Mouse (Mus musculus): ENCODE measurements at regions not wholly inside any gene's neighbourhood (a gene's known extent, or its start where the extent isn't known, plus 50 kb on each side); places are given as distances from the start of the nearest gene placed in this dataset.
A peak's percentile ranks its signal among the peaks of the same experiment; 100 is the strongest.

DNA sequence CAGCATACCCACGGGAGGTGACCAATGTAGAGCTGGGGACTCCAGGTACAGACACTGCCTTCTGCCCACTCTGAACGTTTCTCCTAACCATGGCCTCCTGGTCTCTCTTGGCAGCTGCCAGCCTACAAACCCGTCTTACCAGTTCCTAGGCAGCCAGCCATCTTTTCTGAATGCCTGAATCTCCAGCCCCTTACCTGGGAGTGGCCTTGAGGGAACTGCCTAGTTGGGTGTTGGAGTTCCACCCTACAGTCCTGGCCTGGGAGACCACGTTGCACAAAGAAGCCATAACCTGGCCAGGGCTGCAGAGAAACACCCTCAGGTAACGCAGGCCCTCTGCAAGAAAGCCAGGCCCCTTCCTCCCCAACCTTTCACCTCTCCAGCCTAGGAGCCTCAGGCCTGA, 162.1 kb downstream of the Ly86 start:
- Histone ChIP-seq H3K4me2 (ENCODE audit: low read depth) (no peak overlapping the region), H3K4me3 (ENCODE audit: insufficient read depth in 1 of 2, low read depth in 2 of 2, low read length in 2 of 2) (no peak overlapping the region), H3K27ac (no peak overlapping the region), H3K36me3 (replicated peaks; ENCODE audit: control insufficient read depth, insufficient read depth, low read depth) (no peaks in the 10 kb centered on the region), H3K9me3 (ENCODE audit: control insufficient read depth, low read length) (no peaks in the 10 kb centered on the region), H3K27me3 (ENCODE audit: control insufficient read depth, insufficient read depth, low read length) (no peaks in the 10 kb centered on the region), H3K4me1 (replicated peaks; ENCODE audit: control insufficient read depth in 2 of 2, insufficient read depth in 2 of 2, low read length in 1 of 2) (peaks cover 2 to 33% of the 10 kb centered on the region in 2 experiments; a peak in 3 of 4 replicates), H3K9ac (replicated peaks) (no peak overlapping the region)
- DNase-seq (ENCODE audit: low read depth in 3 of 3, low spot score in 3 of 3) (no peak), ATAC-seq (ENCODE audit: insufficient read depth) (no peak)
- TF ChIP-seq EP300 (IDR thresholded peaks at IDR 0.05; ENCODE audit: low read depth) (no peak), CTCF (IDR thresholded peaks at IDR 0.05; ENCODE audit: low read depth) (no peak)
- WGBS (ENCODE audit: insufficient replicate concordance): 50% methylated on average over 5 of the region's 5 CpGs

DNA sequence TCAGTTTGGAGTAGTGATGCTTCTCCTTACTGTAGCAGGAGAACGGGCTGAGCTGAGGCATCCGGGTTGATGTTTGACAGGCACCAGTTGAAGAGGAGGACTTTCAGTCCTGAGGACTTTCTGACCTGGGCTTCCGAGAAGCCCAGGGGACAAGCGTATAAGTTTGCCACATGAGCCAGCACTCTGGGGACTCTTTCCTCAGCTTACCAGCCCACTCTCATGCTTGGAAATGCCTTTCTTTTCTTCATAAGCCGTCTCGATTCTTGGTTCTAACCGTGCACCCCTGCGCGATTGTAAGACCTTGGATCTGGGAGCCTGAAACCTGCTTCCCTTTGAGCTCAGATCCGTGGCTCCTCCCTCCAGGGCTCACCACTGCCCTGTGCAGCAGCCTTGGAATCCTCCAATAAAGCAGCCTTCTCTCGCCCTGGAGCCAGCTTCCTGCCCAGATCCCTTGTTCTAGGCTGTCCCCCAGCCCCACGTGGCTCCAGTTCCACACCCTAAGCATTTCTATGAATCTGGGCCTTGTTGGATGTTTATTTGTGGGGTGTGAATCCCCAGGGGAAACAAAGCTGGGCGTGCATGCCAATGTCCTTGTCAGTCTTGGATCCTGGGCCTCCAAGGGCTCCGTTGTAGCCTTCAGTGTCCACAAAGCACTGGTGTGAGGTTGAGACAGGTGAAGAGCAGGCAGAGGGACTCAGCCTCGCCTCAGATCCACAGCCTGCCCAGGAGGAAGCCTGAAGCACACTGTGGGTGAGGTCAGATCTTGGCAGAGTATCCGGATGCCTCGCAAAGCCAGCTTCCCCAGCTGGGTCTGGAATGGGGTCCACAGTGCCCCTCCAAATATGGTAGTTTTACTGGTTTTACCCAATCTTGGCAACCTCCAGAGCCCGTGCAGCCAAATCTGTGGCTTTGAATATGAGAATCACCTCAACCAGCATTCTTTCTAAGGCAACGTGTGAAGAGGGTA, 163.7 kb downstream of the Ly86 start:
- H3K4me3 ChIP-seq (ENCODE audit: insufficient read depth in 1 of 2, low read depth in 2 of 2, low read length in 2 of 2): no peak overlapping the region
- H3K9ac ChIP-seq (replicated peaks): no peak overlapping the region
- DNase-seq (ENCODE audit: low read depth in 3 of 3, low spot score in 3 of 3) (no peak), ATAC-seq (ENCODE audit: insufficient read depth) (no peak)
- H3K4me1 ChIP-seq (replicated peaks; ENCODE audit: control insufficient read depth in 2 of 2, insufficient read depth in 2 of 2, low read length in 1 of 2): peaks cover 2 to 35% of the 10 kb centered on the region in 2 experiments; a peak in 3 of 4 replicates
- H3K27ac ChIP-seq: no peak overlapping the region
- 19% methylated on average over 19 of the region's 19 CpGs for WGBS (ENCODE audit: insufficient replicate concordance)
- no peaks in the 10 kb centered on the region for H3K9me3 ChIP-seq (ENCODE audit: control insufficient read depth, low read length)
- H3K27me3 ChIP-seq (ENCODE audit: control insufficient read depth, insufficient read depth, low read length): no peaks in the 10 kb centered on the region
- no peaks in the 10 kb centered on the region for H3K36me3 ChIP-seq (replicated peaks; ENCODE audit: control insufficient read depth, insufficient read depth, low read depth)
- H3K4me2 ChIP-seq (ENCODE audit: low read depth): peak overlapping the region; percentile 8
- TF ChIP-seq EP300 (IDR thresholded peaks at IDR 0.05; ENCODE audit: low read depth): no peak
- no peak for TF ChIP-seq CTCF (IDR thresholded peaks at IDR 0.05; ENCODE audit: low read depth)

DNA sequence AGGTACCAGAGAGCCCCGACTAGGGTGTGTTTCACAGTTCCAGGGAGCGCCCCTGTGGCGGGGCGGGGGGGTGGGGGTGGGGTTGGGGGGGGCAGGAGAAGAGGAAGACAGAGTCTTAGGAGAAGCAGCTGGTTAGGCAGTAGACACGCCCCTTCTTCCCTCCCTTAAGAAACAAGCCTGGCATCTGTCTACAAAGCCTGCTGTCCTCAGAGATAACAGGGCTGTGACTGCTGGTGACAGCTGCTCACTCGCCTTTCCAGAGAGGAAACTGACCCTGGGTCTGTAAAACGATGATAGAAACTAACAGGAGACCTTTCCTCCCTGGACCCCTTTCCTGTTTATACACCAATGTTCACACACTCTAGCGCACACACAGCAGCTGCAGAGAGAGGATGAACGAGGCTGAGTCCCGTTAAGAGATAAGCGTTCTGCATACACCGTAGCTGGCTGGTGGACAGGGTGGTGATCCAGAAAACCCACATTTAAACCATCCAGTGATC, 164.4 kb downstream of the Ly86 start:
- DNase-seq (ENCODE audit: low read depth in 3 of 3, low spot score in 3 of 3) (peak; percentile 50 to 52 (median 51)), ATAC-seq (ENCODE audit: insufficient read depth) (peak; percentile 84)
- peak; percentile 53 for TF ChIP-seq EP300 (IDR thresholded peaks at IDR 0.05; ENCODE audit: low read depth)
- TF ChIP-seq CTCF (IDR thresholded peaks at IDR 0.05; ENCODE audit: low read depth): no peak
- WGBS (ENCODE audit: insufficient replicate concordance): 2% methylated on average over 12 of the region's 12 CpGs
- no peaks in the 10 kb centered on the region for H3K9me3 ChIP-seq (ENCODE audit: control insufficient read depth, low read length)
- H3K36me3 ChIP-seq (replicated peaks; ENCODE audit: control insufficient read depth, insufficient read depth, low read depth): no peaks in the 10 kb centered on the region
- peak overlapping the region; percentile 4 for H3K4me2 ChIP-seq (ENCODE audit: low read depth)
- H3K4me1 ChIP-seq (replicated peaks; ENCODE audit: control insufficient read depth in 2 of 2, insufficient read depth in 2 of 2, low read length in 1 of 2): peaks cover 2 to 34% of the 10 kb centered on the region in 2 experiments; a peak in 3 of 4 replicates
- no peak overlapping the region for H3K9ac ChIP-seq (replicated peaks)
- peak overlapping the region in 1 of 2 experiments; percentile 2; a peak in 1 of 4 replicates for H3K4me3 ChIP-seq (ENCODE audit: insufficient read depth in 1 of 2, low read depth in 2 of 2, low read length in 2 of 2)
- no peak overlapping the region for H3K27ac ChIP-seq
- no peaks in the 10 kb centered on the region for H3K27me3 ChIP-seq (ENCODE audit: control insufficient read depth, insufficient read depth, low read length)

DNA sequence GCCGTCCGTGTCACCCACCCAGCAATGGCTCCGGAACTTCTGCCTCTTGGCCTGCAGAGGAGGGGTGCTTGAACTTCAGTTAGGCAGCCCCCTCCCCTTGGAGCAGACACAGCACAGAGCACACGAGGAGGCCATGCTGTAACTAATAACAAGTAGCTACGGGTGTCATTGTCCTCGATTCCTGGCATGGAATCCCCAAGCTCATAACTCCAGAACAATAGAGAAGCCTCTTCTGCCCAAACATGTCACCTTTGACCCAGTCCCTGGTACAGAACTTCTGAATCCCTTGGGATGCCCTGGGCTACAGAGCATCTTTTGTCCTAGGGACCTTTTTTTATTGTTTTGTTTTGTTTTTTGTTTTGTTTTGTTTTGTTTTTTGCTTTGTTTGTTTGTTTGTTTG, 165.5 kb downstream of the Ly86 start:
- H3K9me3 ChIP-seq (ENCODE audit: control insufficient read depth, low read length): no peaks in the 10 kb centered on the region
- no peak for DNase-seq (ENCODE audit: low read depth in 3 of 3, low spot score in 3 of 3)
- TF ChIP-seq CTCF (IDR thresholded peaks at IDR 0.05; ENCODE audit: low read depth) (no peak), EP300 (IDR thresholded peaks at IDR 0.05; ENCODE audit: low read depth) (no peak)
- H3K27me3 ChIP-seq (ENCODE audit: control insufficient read depth, insufficient read depth, low read length): no peaks in the 10 kb centered on the region
- H3K4me2 ChIP-seq (ENCODE audit: low read depth): no peak overlapping the region
- H3K4me1 ChIP-seq (replicated peaks; ENCODE audit: control insufficient read depth in 2 of 2, insufficient read depth in 2 of 2, low read length in 1 of 2): peaks cover 2 to 38% of the 10 kb centered on the region in 2 experiments; a peak in 3 of 4 replicates
- no peak overlapping the region for H3K4me3 ChIP-seq (ENCODE audit: insufficient read depth in 1 of 2, low read depth in 2 of 2, low read length in 2 of 2)
- ATAC-seq (ENCODE audit: insufficient read depth): no peak
- 54% methylated on average over 6 of the region's 6 CpGs for WGBS (ENCODE audit: insufficient replicate concordance)
- H3K27ac ChIP-seq: no peak overlapping the region
- no peak overlapping the region for H3K9ac ChIP-seq (replicated peaks)
- no peaks in the 10 kb centered on the region for H3K36me3 ChIP-seq (replicated peaks; ENCODE audit: control insufficient read depth, insufficient read depth, low read depth)

DNA sequence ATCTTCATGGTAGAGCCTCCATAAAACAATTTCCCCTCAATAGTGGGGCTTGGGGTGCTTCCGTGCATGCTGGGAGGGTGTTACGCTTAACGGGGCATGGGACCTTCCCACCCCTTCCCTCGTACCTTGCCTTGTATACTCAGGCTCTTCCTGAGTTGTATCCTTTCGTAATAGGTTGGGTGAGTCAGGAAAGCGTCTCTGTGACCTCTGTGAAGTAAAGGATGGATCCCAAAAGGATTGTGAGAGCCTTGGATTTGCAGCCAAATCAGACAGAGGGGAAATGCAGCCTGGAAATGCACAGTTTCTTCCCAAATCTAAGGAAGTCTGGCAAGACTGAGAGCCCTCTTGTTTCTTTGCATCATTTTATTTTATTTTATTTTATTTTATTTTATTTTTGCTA, 166.0 kb downstream of the Ly86 start:
- Histone ChIP-seq H3K4me3 (ENCODE audit: insufficient read depth in 1 of 2, low read depth in 2 of 2, low read length in 2 of 2) (no peak overlapping the region), H3K4me2 (ENCODE audit: low read depth) (no peak overlapping the region), H3K4me1 (replicated peaks; ENCODE audit: control insufficient read depth in 2 of 2, insufficient read depth in 2 of 2, low read length in 1 of 2) (peaks cover 2 to 34% of the 10 kb centered on the region in 2 experiments; a peak in 3 of 4 replicates), H3K36me3 (replicated peaks; ENCODE audit: control insufficient read depth, insufficient read depth, low read depth) (no peaks in the 10 kb centered on the region), H3K9me3 (ENCODE audit: control insufficient read depth, low read length) (no peaks in the 10 kb centered on the region), H3K27ac (no peak overlapping the region), H3K27me3 (ENCODE audit: control insufficient read depth, insufficient read depth, low read length) (no peaks in the 10 kb centered on the region), H3K9ac (replicated peaks) (no peak overlapping the region)
- TF ChIP-seq CTCF (IDR thresholded peaks at IDR 0.05; ENCODE audit: low read depth): no peak
- TF ChIP-seq EP300 (IDR thresholded peaks at IDR 0.05; ENCODE audit: low read depth): no peak
- 45% methylated on average over 6 of the region's 6 CpGs for WGBS (ENCODE audit: insufficient replicate concordance)
- ATAC-seq (ENCODE audit: insufficient read depth) (no peak), DNase-seq (ENCODE audit: low read depth in 3 of 3, low spot score in 3 of 3) (no peak)

Measured in liver, embryonic 14.5 days (tissue).